Mouse (Mus musculus): ENCODE measurements around the gene Fbxo47. TPM values are rescaled to one million over a fixed set of nuclear protein-coding genes. Genes with fewer than 3 reads are reported as not detected.
A peak's percentile ranks its signal among the peaks of the same experiment; 100 is the strongest.

Gene Fbxo47
- polyA plus RNA-seq, 1 experiment from 2014 or later, result 1.0 TPM

GRCm38 (mm10) chr11:97804841-97805661 is 78.9 kb downstream of the Fbxo47 start:
- H3K4me2 ChIP-seq (replicated peaks; ENCODE audit: low read depth, low read length), result peak overlapping the region; percentile 26
- 36% methylated on average over 9 of the region's 9 CpGs for WGBS
- peak; percentile 34 for DNase-seq (ENCODE audit: low spot score)
- H3K36me3 ChIP-seq (ENCODE audit: control insufficient read depth, insufficient read depth, low read length), result 0 out of 2 replicates have a peak, but pooled peaks cover 5% of the 10 kb centered on the region
- H3K4me1 ChIP-seq (replicated peaks; ENCODE audit: control insufficient read depth, insufficient read depth, low read length), result peaks cover 31% of the 10 kb centered on the region
- no peaks in the 10 kb centered on the region for H3K9me3 ChIP-seq (ENCODE audit: control insufficient read depth, low read length)
- no peak for ATAC-seq (ENCODE audit: low FRiP score)
- H3K27ac ChIP-seq (ENCODE audit: low read depth, low read length), result no peak overlapping the region
- H3K27me3 ChIP-seq (ENCODE audit: control insufficient read depth, insufficient read depth, low read length), result no peaks in the 10 kb centered on the region
- no peak overlapping the region for H3K9ac ChIP-seq (ENCODE audit: low read depth, low read length)
- no peak overlapping the region for H3K4me3 ChIP-seq (ENCODE audit: low read depth, low read length)

- H3K27me3 ChIP-seq (ENCODE audit: control insufficient read depth, insufficient read depth, low read length), result no peaks in the 10 kb centered on the region
- no peak overlapping the region for H3K4me2 ChIP-seq (replicated peaks; ENCODE audit: low read depth, low read length)
- no peaks in the 10 kb centered on the region for H3K9me3 ChIP-seq (ENCODE audit: control insufficient read depth, low read length)
- H3K36me3 ChIP-seq (ENCODE audit: control insufficient read depth, insufficient read depth, low read length), result 0 out of 2 replicates have a peak, but pooled peaks cover 3% of the 10 kb centered on the region
- H3K9ac ChIP-seq (ENCODE audit: low read depth, low read length), result no peak overlapping the region
- no peak for ATAC-seq (ENCODE audit: low FRiP score)
- no peak overlapping the region for H3K27ac ChIP-seq (ENCODE audit: low read depth, low read length)
- H3K4me3 ChIP-seq (ENCODE audit: low read depth, low read length), result no peak overlapping the region
- no peak for DNase-seq (ENCODE audit: low spot score)
- WGBS, result 85% methylated on average over 5 of the region's 5 CpGs
- peaks cover 28% of the 10 kb centered on the region for H3K4me1 ChIP-seq (replicated peaks; ENCODE audit: control insufficient read depth, insufficient read depth, low read length)
Observed at GRCm38 (mm10) chr11:97803847-97804246, 80.1 kb downstream of the Fbxo47 start.

Other genes starting within 250 kb of the Fbxo47 start
- gene Mllt6, start 220.7 kb downstream of the Fbxo47 start, polyA plus RNA-seq (2014; fragmentation: Nextera tagmentation; extraction: Ambion mirVana), result 4.1 and 4.2 TPM in 2 replicates
- gene Cisd3, start 198.3 kb downstream of the Fbxo47 start, polyA plus RNA-seq (2014; fragmentation: Nextera tagmentation; extraction: Ambion mirVana), result 11.8 and 14.8 TPM in 2 replicates
- gene Pcgf2, start 183.7 kb downstream of the Fbxo47 start, polyA plus RNA-seq (2014; fragmentation: Nextera tagmentation; extraction: Ambion mirVana), result 16.9 and 18.6 TPM in 2 replicates
- 468 and 507 TPM in 2 replicates for gene Psmb3, start 180.8 kb downstream of the Fbxo47 start, polyA plus RNA-seq (2014; fragmentation: Nextera tagmentation; extraction: Ambion mirVana)
- 2.9 and 3.4 TPM in 2 replicates for gene Pip4k2b, start 139.4 kb downstream of the Fbxo47 start, polyA plus RNA-seq (2014; fragmentation: Nextera tagmentation; extraction: Ambion mirVana)
- 13.1 and 17.0 TPM in 2 replicates for gene Cwc25, start 117.6 kb downstream of the Fbxo47 start, polyA plus RNA-seq (2014; fragmentation: Nextera tagmentation; extraction: Ambion mirVana)
- gene 1700001P01Rik, start 108.2 kb downstream of the Fbxo47 start, polyA plus RNA-seq (2014; fragmentation: Nextera tagmentation; extraction: Ambion mirVana), result 0.39 and 0.60 TPM in 2 replicates
- gene Rpl23, start 101.7 kb downstream of the Fbxo47 start, polyA plus RNA-seq (2014; fragmentation: Nextera tagmentation; extraction: Ambion mirVana), result 437 and 458 TPM in 2 replicates
- gene Lasp1, start 85.2 kb downstream of the Fbxo47 start, polyA plus RNA-seq (2014; fragmentation: Nextera tagmentation; extraction: Ambion mirVana), result 45.8 and 61.1 TPM in 2 replicates
- gene B230217C12Rik, start 43.4 kb downstream of the Fbxo47 start, polyA plus RNA-seq (2014; fragmentation: Nextera tagmentation; extraction: Ambion mirVana), result 15.1 TPM in 2 replicates
- gene Plxdc1, start 102.3 kb upstream of the Fbxo47 start, polyA plus RNA-seq (2014; fragmentation: Nextera tagmentation; extraction: Ambion mirVana), result 0.18 and 0.28 TPM in 2 replicates
- 9.5 and 10.2 TPM in 2 replicates for gene Arl5c, start 112.0 kb upstream of the Fbxo47 start, polyA plus RNA-seq (2014; fragmentation: Nextera tagmentation; extraction: Ambion mirVana)
- gene Cacnb1, start 138.9 kb upstream of the Fbxo47 start, polyA plus RNA-seq (2014; fragmentation: Nextera tagmentation; extraction: Ambion mirVana), result 13.1 and 18.3 TPM in 2 replicates
- 970 and 990 TPM in 2 replicates for gene Rpl19, start 142.6 kb upstream of the Fbxo47 start, polyA plus RNA-seq (2014; fragmentation: Nextera tagmentation; extraction: Ambion mirVana)
- gene Stac2, start 169.3 kb upstream of the Fbxo47 start, polyA plus RNA-seq (2014; fragmentation: Nextera tagmentation; extraction: Ambion mirVana), result 1.4 and 1.8 TPM in 2 replicates

Measured in hindbrain, embryonic 11.5 days (tissue).